Mouse (Mus musculus): ENCODE data around the gene Tha1.

DNA sequence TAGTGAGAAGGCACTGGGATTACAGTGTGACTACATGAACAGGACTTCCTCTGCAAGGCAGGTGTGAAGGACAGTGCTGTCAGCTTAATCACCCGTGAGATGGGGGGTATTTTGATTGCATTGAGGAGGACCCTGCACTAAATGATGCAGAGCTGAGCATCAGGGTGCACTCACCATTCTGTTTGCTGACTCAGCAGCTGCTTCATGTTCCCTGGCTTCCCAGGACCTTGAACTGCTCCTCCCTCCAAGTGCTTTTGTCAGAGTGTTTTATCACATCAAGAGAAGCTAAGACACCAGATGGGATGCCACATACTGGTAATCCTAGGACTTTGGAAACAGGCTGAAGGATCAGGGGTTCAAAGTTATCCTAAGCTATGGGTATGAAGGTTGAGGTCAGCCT is 17.3 kb downstream of the Tha1 start:
- TF ChIP-seq CTCF (IDR thresholded peaks at IDR 0.05; ENCODE audit: extremely low read depth, insufficient read length, insufficient replicate concordance, low read depth, low read length) (no peak), POLR2A (IDR thresholded peaks at IDR 0.05; ENCODE audit: low read depth, low read length) (no peak)

Measured in small intestine, adult 2 months (tissue).